Mouse (Mus musculus) left cerebral cortex, adult 9 months (tissue): ENCODE results near the gene Gm49366.
"Not testable (repeated sequence)": the region's sequence is repeated elsewhere in the genome, so short reads cannot be mapped to it uniquely, and the experiment has no call there.

ENCODE experiments used
- DNase-seq, 2 experiments: peaks; one replicate each; pipeline ENCODE4 v3.0.0; 2022; ENCODE audit warnings: low spot score in 2 of 2

The Gm49366 gene

GRCm38 (mm10) chr12:84077371-84077990, 38.7 kb downstream of the Gm49366 start:
- DNase-seq, result no peak

- DNase-seq, result no peak
Observed at GRCm38 (mm10) chr12:84083842-84084241, 45.1 kb downstream of the Gm49366 start.

- no peak for DNase-seq
Observed at GRCm38 (mm10) chr12:84084581-84084980, 45.8 kb downstream of the Gm49366 start.

- not testable (repeated sequence) for DNase-seq
Observed at GRCm38 (mm10) chr12:84094666-84095065, 55.9 kb downstream of the Gm49366 start.

- DNase-seq, result no peak
Observed at GRCm38 (mm10) chr12:84099605-84100004, 60.9 kb downstream of the Gm49366 start.

GRCm38 (mm10) chr12:84100071-84100470, 61.3 kb downstream of the Gm49366 start:
- DNase-seq, result no peak

GRCm38 (mm10) chr12:84100604-84101492, 62.1 kb downstream of the Gm49366 start, which contains the start of gene Acot6:
Gene Acot6 (plus strand): TSS chr12:84100654.
- DNase-seq, result peak in 1 of 2 experiments; percentile 42

- no peak for DNase-seq
Observed at GRCm38 (mm10) chr12:84101493-84101845, 62.7 kb downstream of the Gm49366 start.

- DNase-seq, result no peak
Observed at GRCm38 (mm10) chr12:84107012-84107411, 68.3 kb downstream of the Gm49366 start.

- no peak for DNase-seq
Observed at GRCm38 (mm10) chr12:84107692-84108091, 69.0 kb downstream of the Gm49366 start.
